Mouse (Mus musculus): ENCODE data around the gene Spint2. TPM values are rescaled to one million over a fixed set of nuclear protein-coding genes. Genes with fewer than 3 reads are reported as not detected.
A peak's percentile ranks its signal among the peaks of the same experiment; 100 is the strongest.
"Not testable (repeated sequence)": the region's sequence is repeated elsewhere in the genome, so short reads cannot be mapped to it uniquely, and the experiment has no call there.

Spint2 gene
- total RNA-seq, 2 experiments from 2014 or later, result 23.5 to 26.2 TPM

GRCm38 (mm10) chr7:29248261-29248841 lies 33.4 kb downstream of the Spint2 start, which contains the start of gene 2200002D01Rik:
Gene 2200002D01Rik, minus strand, starts transcription at chr7:29248466.
- DNase-seq (ENCODE audit: low spot score in 2 of 2), result no peak
- intact Hi-C loops (cut with DNase I), result loop anchor here (5.0 kb wide), 1 partner anchor 44 kb away; no protein-coding TSS in a partner anchor

- intact Hi-C loops (cut with DNase I), result loop anchor here (5.0 kb wide), 1 partner anchor 45 kb away; no protein-coding TSS in a partner anchor
- DNase-seq (ENCODE audit: low spot score in 2 of 2), result no peak
These were observed 34.0 kb downstream of the Spint2 start for GRCm38 (mm10) chr7:29247706-29248105.

GRCm38 (mm10) chr7:29247314-29247700 lies 34.4 kb downstream of the Spint2 start:
- intact Hi-C loops (cut with DNase I), result loop anchor here (5.0 kb wide), 1 partner anchor 45 kb away; no protein-coding TSS in a partner anchor
- peak; percentile 61 to 69 for DNase-seq (ENCODE audit: low spot score in 2 of 2)

DNA sequence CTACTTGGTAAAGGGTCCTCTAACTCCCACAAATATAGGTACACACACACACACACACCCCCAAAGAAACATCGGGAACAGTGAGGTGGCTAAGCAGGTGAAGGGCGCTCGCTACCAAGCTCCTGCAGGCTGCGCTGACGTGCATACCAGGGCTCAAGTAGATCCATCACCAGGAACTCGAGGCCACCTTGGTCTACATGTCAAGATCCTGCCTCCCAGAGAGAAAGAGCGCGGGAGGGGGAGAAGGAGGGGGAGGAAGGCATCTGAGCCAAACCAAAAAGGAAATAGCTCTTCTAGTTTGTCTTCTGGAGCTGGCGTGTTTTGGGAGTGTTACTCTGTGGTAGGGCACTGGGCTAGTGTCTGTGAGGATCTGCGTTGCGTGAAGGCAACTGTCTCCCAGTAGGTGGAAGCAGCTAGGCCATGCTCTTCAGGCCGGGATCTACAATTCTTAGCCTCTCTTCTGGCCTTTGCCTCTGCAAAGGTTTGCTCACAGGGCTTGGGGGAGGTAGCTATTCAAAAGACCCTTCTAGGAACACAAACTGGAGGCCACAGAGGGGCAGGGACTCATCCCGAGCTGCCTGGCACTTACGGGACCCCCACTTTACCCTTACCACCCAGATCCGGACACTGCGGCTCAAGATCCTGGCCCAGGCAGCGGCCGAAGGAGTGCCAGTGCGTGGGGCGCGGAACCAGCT lies 34.9 kb downstream of the Spint2 start:
- intact Hi-C loops (cut with DNase I), result loop anchor here (5.0 kb wide), 1 partner anchor 46 kb away; no protein-coding TSS in a partner anchor
- no peak for DNase-seq (ENCODE audit: low spot score in 2 of 2)

DNA sequence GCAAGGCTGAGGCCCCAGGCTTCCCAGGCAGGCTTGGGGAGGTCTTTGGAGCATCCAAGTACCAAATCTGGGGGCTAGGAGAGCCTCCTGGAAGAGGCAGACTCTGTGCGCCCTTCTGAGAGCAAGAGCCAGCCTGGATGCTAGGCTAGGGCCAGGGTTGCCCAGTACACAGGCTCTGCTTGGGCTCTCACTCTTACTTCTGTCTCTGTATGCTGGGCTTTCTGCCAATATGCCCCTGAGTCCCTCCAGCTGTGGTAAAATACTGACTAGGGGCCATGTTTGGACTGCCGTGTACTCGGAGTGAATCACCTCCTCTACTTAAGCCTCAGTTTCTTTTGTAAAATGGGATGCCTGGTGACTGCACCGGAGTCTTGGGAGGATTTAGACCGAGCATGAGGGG lies 35.7 kb downstream of the Spint2 start:
- intact Hi-C loops (cut with DNase I), result loop anchor here (5.0 kb wide), 1 partner anchor 46 kb away; no protein-coding TSS in a partner anchor
- DNase-seq (ENCODE audit: low spot score in 2 of 2), result no peak

DNA sequence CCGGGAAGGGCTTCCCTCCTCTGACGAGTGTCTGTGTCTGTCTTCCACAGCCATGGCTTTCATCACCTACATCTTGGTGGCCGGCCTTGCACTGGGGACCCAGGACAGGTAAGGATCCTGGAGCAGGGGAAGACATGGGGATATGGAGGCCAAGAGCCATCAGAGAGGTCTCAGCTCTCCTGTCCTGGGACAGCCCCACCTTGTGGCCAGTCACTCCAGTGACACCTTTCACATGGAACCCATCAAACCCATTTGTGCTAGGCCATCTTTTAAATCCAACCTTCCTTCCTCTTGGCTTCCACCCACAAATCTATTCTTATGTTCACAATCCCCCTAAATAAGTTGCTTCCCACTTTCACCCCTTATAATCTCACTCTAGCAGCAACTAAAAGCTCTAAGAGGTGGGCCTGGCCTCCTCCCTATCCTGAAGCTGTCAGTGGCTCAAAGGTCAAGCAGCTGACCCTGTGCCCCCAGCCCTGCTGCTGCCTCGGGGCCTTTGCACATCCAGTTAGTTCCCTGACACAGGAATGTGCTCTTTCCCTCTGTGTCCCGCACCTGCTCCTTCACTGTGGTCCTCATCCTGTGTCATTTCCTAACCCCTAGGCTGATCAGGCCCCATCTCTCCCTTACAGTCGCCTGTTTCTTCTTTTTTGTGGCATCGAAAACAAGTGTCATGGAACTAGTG lies 36.8 kb downstream of the Spint2 start:
- DNase-seq (ENCODE audit: low spot score in 2 of 2), result no peak
- intact Hi-C loops (cut with DNase I), result loop anchor here (5.0 kb wide), 1 partner anchor 47 kb away; no protein-coding TSS in a partner anchor

- DNase-seq (ENCODE audit: low spot score in 2 of 2), result peak; percentile 95 to 96
- intact Hi-C loops (cut with DNase I), result loop anchor here (2.0 to 5.0 kb wide), 2 partner anchors 57 to 64 kb away; partner anchors contain the start of genes Dpf1 and Psmd8
These were observed 43.4 kb downstream of the Spint2 start, which contains the start of gene Yif1b for GRCm38 (mm10) chr7:29238019-29238967. Gene Yif1b, plus strand, starts transcription at chr7:29238329.

- intact Hi-C loops (cut with DNase I), result loop anchor here (5.0 kb wide), 1 partner anchor 65 kb away; the partner anchor contains the start of gene Dpf1
- not testable (repeated sequence) for DNase-seq (ENCODE audit: low spot score in 2 of 2)
These were observed 44.1 kb downstream of the Spint2 start for GRCm38 (mm10) chr7:29237596-29237995.

GRCm38 (mm10) chr7:29236593-29236992 lies 45.1 kb downstream of the Spint2 start:
- intact Hi-C loops (cut with DNase I), result loop anchor here (5.0 kb wide), 1 partner anchor 66 kb away; the partner anchor contains the start of gene Dpf1
- no peak for DNase-seq (ENCODE audit: low spot score in 2 of 2)

GRCm38 (mm10) chr7:29234661-29235060 lies 47.1 kb downstream of the Spint2 start:
- no peak for DNase-seq (ENCODE audit: low spot score in 2 of 2)
- intact Hi-C loops (cut with DNase I), result loop anchor here (5.0 kb wide), 1 partner anchor 68 kb away; the partner anchor contains the start of gene Dpf1

DNA sequence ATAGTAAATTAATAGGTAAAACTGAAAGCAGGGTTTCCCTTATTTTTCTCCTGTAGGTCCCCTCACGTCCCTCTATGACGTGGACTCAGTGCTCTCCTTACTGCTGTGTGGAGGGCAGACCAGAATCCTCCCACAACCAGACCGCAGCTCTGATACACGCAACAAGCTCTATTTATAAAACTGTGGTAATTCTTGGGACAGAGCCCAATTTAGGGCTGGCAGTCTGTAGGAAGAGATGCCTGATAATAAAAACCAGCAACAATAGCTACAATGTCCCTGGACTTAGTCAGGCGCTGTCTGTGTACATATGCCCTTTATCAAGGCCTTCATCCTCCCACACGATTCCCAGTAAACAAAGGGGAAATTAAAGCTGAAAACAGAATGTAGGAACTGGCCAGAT lies 48.0 kb downstream of the Spint2 start:
- intact Hi-C loops (cut with DNase I), result no loop called here

DNA sequence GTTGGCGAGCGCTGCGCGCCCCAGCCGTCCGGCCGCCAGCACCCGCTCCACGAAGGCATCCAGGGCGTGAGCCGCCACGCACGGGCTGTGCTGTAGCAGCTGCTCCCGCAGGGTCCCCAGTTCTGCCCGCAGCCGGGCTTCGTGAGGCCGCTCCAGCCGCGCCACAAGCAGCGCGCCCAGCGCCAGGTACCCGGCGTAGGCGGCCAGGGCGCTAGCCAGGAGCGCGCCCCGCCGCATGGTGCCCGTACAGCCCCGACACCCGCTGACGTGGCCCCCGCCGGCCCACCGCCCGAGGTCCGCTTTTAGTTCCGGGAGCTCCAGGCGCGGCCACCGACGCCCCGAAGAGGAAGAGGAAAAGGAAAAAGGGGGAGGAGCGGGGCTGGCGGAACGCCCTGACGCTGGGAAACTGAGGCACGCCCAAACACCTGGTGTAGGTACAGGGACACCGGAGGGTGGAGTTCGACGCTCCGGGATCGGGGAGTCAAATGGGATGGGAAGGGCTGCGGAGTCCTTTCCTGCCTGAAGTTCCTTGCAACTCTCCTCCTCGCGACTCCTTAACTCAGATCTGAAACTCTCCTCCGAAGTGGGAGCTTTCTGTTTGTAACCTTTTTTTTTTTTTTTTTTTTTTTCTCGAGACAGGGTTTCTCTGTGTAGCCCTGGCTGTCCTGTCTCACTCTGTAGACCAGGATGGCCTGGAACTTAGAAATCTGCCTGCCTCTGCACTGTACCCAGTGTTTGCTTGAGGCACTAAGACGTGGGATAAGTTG lies 49.3 kb downstream of the Spint2 start, which contains the start of gene Kcnk6:
Kcnk6 (minus strand) TSS at position 269 of the 767 bp plus-strand sequence.
- intact Hi-C loops (cut with DNase I), result no loop called here
- DNase-seq (ENCODE audit: low spot score in 2 of 2), result peak in 1 of 2 experiments; percentile 40

More for the DNA sequence above, 48.0 kb downstream of the Spint2 start:
- no peak for DNase-seq (ENCODE audit: low spot score in 2 of 2)

DNA sequence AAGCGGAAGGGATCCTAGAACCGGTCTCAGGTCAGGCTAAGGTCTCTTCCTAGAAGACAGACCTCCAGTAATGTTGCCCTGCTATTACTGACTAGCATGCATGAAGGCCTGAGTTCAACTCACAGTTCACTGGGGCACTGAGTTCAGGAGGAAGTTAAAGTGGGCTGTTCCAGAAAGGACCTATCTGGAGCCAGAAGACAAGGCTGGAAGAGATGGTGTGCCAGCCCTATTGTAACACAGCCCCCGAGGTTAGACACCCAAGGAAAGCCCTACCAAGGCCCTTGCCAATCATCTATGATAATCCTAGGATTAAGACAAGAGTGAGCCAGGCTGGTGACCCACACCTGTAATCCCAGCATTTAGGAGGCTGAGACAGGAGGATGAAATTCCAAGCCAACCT lies 50.2 kb downstream of the Spint2 start:
- intact Hi-C loops (cut with DNase I), result no loop called here
- DNase-seq (ENCODE audit: low spot score in 2 of 2), result no peak

GRCm38 (mm10) chr7:29230560-29230959 lies 51.2 kb downstream of the Spint2 start:
- intact Hi-C loops (cut with DNase I), result no loop called here
- no peak for DNase-seq (ENCODE audit: low spot score in 2 of 2)

- intact Hi-C loops (cut with DNase I), result no loop called here
- no peak for DNase-seq (ENCODE audit: low spot score in 2 of 2)
These were observed 53.5 kb downstream of the Spint2 start for GRCm38 (mm10) chr7:29228202-29228601.

DNA sequence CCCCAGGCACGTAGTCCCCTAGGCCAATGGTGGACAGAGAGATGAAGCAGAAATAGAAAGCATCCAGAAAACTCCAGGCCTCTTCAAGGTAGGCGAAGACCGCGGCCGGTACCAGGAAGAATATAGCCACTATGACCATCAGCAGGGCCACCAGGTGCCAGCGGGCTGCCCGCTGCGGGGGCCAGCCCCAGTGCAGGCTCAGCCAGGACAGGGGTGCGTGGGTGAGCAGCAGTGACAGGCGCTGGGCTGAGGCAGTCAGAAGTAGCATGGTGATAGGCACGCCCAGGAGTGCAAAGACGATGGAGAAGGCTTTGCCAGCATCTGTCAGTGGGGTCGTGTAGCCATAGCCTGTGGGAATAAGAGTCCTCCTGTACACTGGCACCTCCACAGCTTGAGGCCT lies 56.2 kb downstream of the Spint2 start:
- no peak for DNase-seq (ENCODE audit: low spot score in 2 of 2)
- intact Hi-C loops (cut with DNase I), result no loop called here

GRCm38 (mm10) chr7:29224756-29225394 lies 56.8 kb downstream of the Spint2 start:
- peak in 1 of 2 experiments; percentile 33 for DNase-seq (ENCODE audit: low spot score in 2 of 2)
- intact Hi-C loops (cut with DNase I), result no loop called here

Measured in left cerebral cortex, postnatal 36 days (tissue).